Mouse (Mus musculus): ENCODE measurements around the gene Ndufc2. TPM values are rescaled to one million over a fixed set of nuclear protein-coding genes. Genes with fewer than 3 reads are reported as not detected.
"Not testable (repeated sequence)": the region's sequence is repeated elsewhere in the genome, so short reads cannot be mapped to it uniquely, and the experiment has no call there.

The Ndufc2 gene
- total and polyA plus RNA-seq, 3 experiments = 346 to 533 (median 483) TPM

DNA sequence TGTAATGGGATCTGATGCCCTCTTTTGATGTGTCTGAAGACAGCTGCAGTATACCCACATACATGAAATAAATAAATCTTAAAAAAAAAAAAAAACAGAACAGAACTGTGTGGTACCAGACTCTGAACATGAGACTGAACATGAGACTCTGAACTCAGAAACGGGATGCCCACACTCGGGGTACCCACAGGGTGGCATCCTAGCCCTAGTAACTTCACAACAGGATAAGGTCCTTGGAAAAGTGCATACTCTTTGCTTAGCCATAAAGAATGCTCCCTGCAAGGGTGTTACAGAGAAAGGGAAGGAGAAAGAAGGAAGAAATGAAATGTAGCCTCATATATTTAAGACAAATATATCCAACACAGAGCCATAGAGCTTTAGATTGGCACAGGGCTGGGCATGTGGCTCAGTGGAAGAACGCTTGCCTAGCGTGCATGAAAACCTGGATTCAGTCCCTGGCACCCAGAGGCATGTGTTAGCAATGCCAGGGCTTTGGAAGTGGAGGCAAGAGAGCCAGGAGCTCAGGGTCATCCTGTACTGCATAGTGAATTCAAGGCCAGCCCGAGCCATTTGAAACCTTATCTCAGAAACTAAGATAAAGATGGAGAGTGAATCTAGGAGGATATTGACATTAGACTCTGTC lies 28.1 kb downstream of the Ndufc2 start:
- Histone ChIP-seq H3K27me3 (ENCODE audit: control insufficient read depth, insufficient read depth, low read length) (no peaks in the 10 kb centered on the region), H3K4me3 (no peak overlapping the region), H3K36me3 (ENCODE audit: control insufficient read depth, insufficient read depth, low read length) (no peaks in the 10 kb centered on the region), H3K27ac (no peak overlapping the region), H3K9ac (ENCODE audit: low read depth, low read length) (no peak overlapping the region), H3K79me2 (replicated peaks; ENCODE audit: control insufficient read depth, insufficient read depth, low read length) (no peaks in the 10 kb centered on the region), H3K4me1 (ENCODE audit: control insufficient read depth, insufficient read depth, low read length) (no peaks in the 10 kb centered on the region)
- WGBS = 54% methylated on average over 5 of the region's 5 CpGs
- DNase-seq = peak in 1 of 2 experiments; percentile 63
- no peak for TF ChIP-seq POLR2A (IDR thresholded peaks at IDR 0.05; ENCODE audit: insufficient read depth, low read depth, low read length)
- peak; percentile 47 for TF ChIP-seq CTCF (IDR thresholded peaks at IDR 0.05)
- intact Hi-C loops (cut with DNase I) = loop anchor here (2.0 to 5.0 kb wide), 2 partner anchors 53 to 99 kb away; partner anchors contain the start of gene Ints4

GRCm38 (mm10) chr7:97429705-97430104 lies 29.9 kb downstream of the Ndufc2 start:
- no peaks in the 10 kb centered on the region for H3K36me3 ChIP-seq (ENCODE audit: control insufficient read depth, insufficient read depth, low read length)
- DNase-seq = no peak
- no peaks in the 10 kb centered on the region for H3K27me3 ChIP-seq (ENCODE audit: control insufficient read depth, insufficient read depth, low read length)
- intact Hi-C loops (cut with DNase I) = loop anchor here (5.0 kb wide), 1 partner anchor 98 kb away; no protein-coding TSS in a partner anchor
- H3K9ac ChIP-seq (ENCODE audit: low read depth, low read length) = no peak overlapping the region
- WGBS = 10% methylated on average over 5 of the region's 5 CpGs
- H3K4me3 ChIP-seq = no peak overlapping the region
- no peaks in the 10 kb centered on the region for H3K79me2 ChIP-seq (replicated peaks; ENCODE audit: control insufficient read depth, insufficient read depth, low read length)
- TF ChIP-seq POLR2A (IDR thresholded peaks at IDR 0.05; ENCODE audit: insufficient read depth, low read depth, low read length) (no peak), CTCF (IDR thresholded peaks at IDR 0.05) (no peak), EP300 (IDR thresholded peaks at IDR 0.05; ENCODE audit: insufficient read depth, low read depth, low read length) (no peak)
- no peaks in the 10 kb centered on the region for H3K4me1 ChIP-seq (ENCODE audit: control insufficient read depth, insufficient read depth, low read length)
- no peak overlapping the region for H3K27ac ChIP-seq

DNA sequence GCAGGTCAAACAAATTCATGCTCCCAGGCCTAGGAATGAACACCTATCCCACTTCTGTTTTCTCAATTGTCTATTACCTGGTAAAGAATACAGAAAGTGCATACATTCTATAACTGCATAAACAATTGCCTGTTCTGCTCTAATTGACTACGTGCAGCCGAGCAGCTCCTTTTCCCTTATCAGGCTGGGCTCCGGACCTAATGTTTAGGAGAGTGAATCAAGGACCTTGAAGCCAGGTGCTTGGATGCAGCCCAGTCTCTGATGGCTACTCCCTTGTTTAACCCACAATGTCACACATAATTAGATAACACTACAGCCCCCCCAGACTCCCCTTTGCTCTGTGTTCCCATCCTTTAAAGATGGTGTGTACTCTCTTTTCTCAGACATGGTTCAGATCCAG lies 33.7 kb downstream of the Ndufc2 start:
- H3K4me1 ChIP-seq (ENCODE audit: control insufficient read depth, insufficient read depth, low read length); H3K9ac ChIP-seq (ENCODE audit: low read depth, low read length); H3K79me2 ChIP-seq (replicated peaks; ENCODE audit: control insufficient read depth, insufficient read depth, low read length); H3K27me3 ChIP-seq (ENCODE audit: control insufficient read depth, insufficient read depth, low read length); H3K4me3 ChIP-seq; H3K27ac ChIP-seq; DNase-seq; intact Hi-C loops (cut with DNase I); H3K36me3 ChIP-seq (ENCODE audit: control insufficient read depth, insufficient read depth, low read length): not testable (repeated sequence)
- WGBS = 61% methylated on average over 3 of the region's 3 CpGs

GRCm38 (mm10) chr7:97434517-97434916 lies 34.7 kb downstream of the Ndufc2 start:
- H3K9ac ChIP-seq (ENCODE audit: low read depth, low read length) = no peak overlapping the region
- 76% methylated on average over 10 of the region's 10 CpGs for WGBS
- no peak for TF ChIP-seq EP300 (IDR thresholded peaks at IDR 0.05; ENCODE audit: insufficient read depth, low read depth, low read length)
- TF ChIP-seq POLR2A (IDR thresholded peaks at IDR 0.05; ENCODE audit: insufficient read depth, low read depth, low read length) = no peak
- TF ChIP-seq CTCF (IDR thresholded peaks at IDR 0.05) = no peak
- intact Hi-C loops (cut with DNase I) = no loop called here
- no peaks in the 10 kb centered on the region for H3K79me2 ChIP-seq (replicated peaks; ENCODE audit: control insufficient read depth, insufficient read depth, low read length)
- H3K27me3 ChIP-seq (ENCODE audit: control insufficient read depth, insufficient read depth, low read length) = no peaks in the 10 kb centered on the region
- no peak overlapping the region for H3K27ac ChIP-seq
- no peak for DNase-seq
- no peaks in the 10 kb centered on the region for H3K4me1 ChIP-seq (ENCODE audit: control insufficient read depth, insufficient read depth, low read length)
- no peak overlapping the region for H3K4me3 ChIP-seq
- H3K36me3 ChIP-seq (ENCODE audit: control insufficient read depth, insufficient read depth, low read length) = no peaks in the 10 kb centered on the region

GRCm38 (mm10) chr7:97438986-97439385 lies 39.2 kb downstream of the Ndufc2 start:
- no peaks in the 10 kb centered on the region for H3K36me3 ChIP-seq (ENCODE audit: control insufficient read depth, insufficient read depth, low read length)
- intact Hi-C loops (cut with DNase I) = no loop called here
- H3K4me3 ChIP-seq = no peak overlapping the region
- H3K79me2 ChIP-seq (replicated peaks; ENCODE audit: control insufficient read depth, insufficient read depth, low read length) = no peaks in the 10 kb centered on the region
- H3K27ac ChIP-seq = no peak overlapping the region
- no peak for DNase-seq
- no peak overlapping the region for H3K9ac ChIP-seq (ENCODE audit: low read depth, low read length)
- H3K4me1 ChIP-seq (ENCODE audit: control insufficient read depth, insufficient read depth, low read length) = no peaks in the 10 kb centered on the region
- no peaks in the 10 kb centered on the region for H3K27me3 ChIP-seq (ENCODE audit: control insufficient read depth, insufficient read depth, low read length)
- TF ChIP-seq CTCF (IDR thresholded peaks at IDR 0.05) (no peak), EP300 (IDR thresholded peaks at IDR 0.05; ENCODE audit: insufficient read depth, low read depth, low read length) (no peak), POLR2A (IDR thresholded peaks at IDR 0.05; ENCODE audit: insufficient read depth, low read depth, low read length) (no peak)

DNA sequence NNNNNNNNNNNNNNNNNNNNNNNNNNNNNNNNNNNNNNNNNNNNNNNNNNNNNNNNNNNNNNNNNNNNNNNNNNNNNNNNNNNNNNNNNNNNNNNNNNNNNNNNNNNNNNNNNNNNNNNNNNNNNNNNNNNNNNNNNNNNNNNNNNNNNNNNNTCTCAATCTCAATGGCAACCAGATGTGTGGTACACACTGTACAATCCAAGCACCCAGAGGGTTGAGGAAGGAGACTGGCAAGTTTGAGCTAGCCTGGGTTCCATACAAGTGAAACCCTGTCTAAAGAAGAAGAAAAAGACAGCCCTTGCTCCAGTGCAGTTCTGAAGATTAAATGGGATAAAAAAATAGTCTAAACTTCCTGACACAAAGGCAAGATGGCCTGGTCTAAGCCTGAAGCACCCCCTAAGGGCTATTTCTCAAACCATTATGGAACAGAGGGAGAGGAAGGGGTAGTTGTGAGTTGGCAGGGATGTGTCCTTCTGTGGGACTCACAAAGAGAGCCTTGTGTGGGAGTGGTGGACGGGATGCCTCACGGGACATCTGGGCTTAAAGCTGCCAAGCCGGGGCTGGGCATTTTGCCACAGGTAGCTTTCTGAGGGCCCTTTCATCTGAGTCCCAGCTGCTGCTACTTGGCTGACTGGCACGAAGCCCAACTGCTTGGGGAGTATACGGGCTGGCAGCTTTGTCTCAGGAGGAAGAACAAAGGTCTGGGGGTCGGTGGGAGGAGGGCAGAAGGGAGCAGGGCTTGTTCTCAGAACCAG lies 46.5 kb downstream of the Ndufc2 start:
- TF ChIP-seq CTCF (IDR thresholded peaks at IDR 0.05) = no peak
- TF ChIP-seq EP300 (IDR thresholded peaks at IDR 0.05; ENCODE audit: insufficient read depth, low read depth, low read length) = 0 out of 2 replicates have a peak, but pooled peaks have one; percentile 21
- Histone ChIP-seq H3K27me3 (ENCODE audit: control insufficient read depth, insufficient read depth, low read length) (no peaks in the 10 kb centered on the region), H3K79me2 (replicated peaks; ENCODE audit: control insufficient read depth, insufficient read depth, low read length) (no peaks in the 10 kb centered on the region), H3K36me3 (ENCODE audit: control insufficient read depth, insufficient read depth, low read length) (no peaks in the 10 kb centered on the region), H3K4me3 (no peak overlapping the region), H3K4me1 (ENCODE audit: control insufficient read depth, insufficient read depth, low read length) (peaks cover 2% of the 10 kb centered on the region; the same call in 1 of the 2 replicates), H3K27ac (no peak overlapping the region; the same call in 1 of the 2 replicates), H3K9ac (ENCODE audit: low read depth, low read length) (no peak overlapping the region)
- peak; percentile 71 to 83 for DNase-seq
- intact Hi-C loops (cut with DNase I) = no loop called here
- WGBS = 4% methylated on average over 6 of the region's 6 CpGs

All from heart, adult 2 months (tissue).